Mouse (Mus musculus): ENCODE results near the gene Abcc5. TPM values are rescaled to one million over a fixed set of nuclear protein-coding genes. Genes with fewer than 3 reads are reported as not detected.

Abcc5 gene
- polyA plus RNA-seq, 1 experiment = 244 TPM

- peaks cover 15% of the 10 kb centered on the region for H3K36me3 ChIP-seq (ENCODE audit: control insufficient read depth, insufficient read depth, low read length)
- H3K27ac ChIP-seq (ENCODE audit: control insufficient read depth, insufficient read depth, low read length) = no peak overlapping the region
- TF ChIP-seq POLR2A (IDR thresholded peaks at IDR 0.05; ENCODE audit: control insufficient read depth, extremely low read depth, insufficient read depth, low read length, poor library complexity) = no peak
- no peak for TF ChIP-seq CTCF (IDR thresholded peaks at IDR 0.05; ENCODE audit: borderline replicate concordance, control insufficient read depth, extremely low read depth, insufficient read depth, low read length, poor library complexity)
- peaks cover 10% of the 10 kb centered on the region for H3K4me1 ChIP-seq (replicated peaks; ENCODE audit: control insufficient read depth, insufficient read depth, low read length)
- H3K4me3 ChIP-seq (ENCODE audit: control insufficient read depth, insufficient read depth, low read length) = no peak overlapping the region
- no peak for DNase-seq
- 94% methylated on average over 2 of the region's 2 CpGs for WGBS
- no peaks in the 10 kb centered on the region for H3K27me3 ChIP-seq (ENCODE audit: control insufficient read depth, insufficient read depth, low read length)
These were observed 126.1 kb downstream of the Abcc5 start for GRCm38 (mm10) chr16:20300076-20300475.

Other genes starting within 250 kb of the Abcc5 start
- gene Map6d1, start 185.0 kb downstream of the Abcc5 start, polyA plus RNA-seq (2012; rRNA removed) = 0.11 and 0.13 TPM in 2 replicates
- gene Parl, start 124.0 kb downstream of the Abcc5 start, polyA plus RNA-seq (2012; rRNA removed) = 46.3 and 48.4 TPM in 2 replicates
- 0.37 and 0.40 TPM in 2 replicates for gene Cyp2ab1, start 101.0 kb downstream of the Abcc5 start, polyA plus RNA-seq (2012; rRNA removed)
- gene Eif2b5, start 72.4 kb upstream of the Abcc5 start, polyA plus RNA-seq (2012; rRNA removed) = 40.7 and 44.7 TPM in 2 replicates
- gene Dvl3, start 90.6 kb upstream of the Abcc5 start, polyA plus RNA-seq (2012; rRNA removed) = 42.7 and 49.5 TPM in 2 replicates
- 512 and 578 TPM in 2 replicates for gene Ap2m1, start 109.1 kb upstream of the Abcc5 start, polyA plus RNA-seq (2012; rRNA removed)
- gene Abcf3, start 122.2 kb upstream of the Abcc5 start, polyA plus RNA-seq (2012; rRNA removed) = 60.9 and 70.8 TPM in 2 replicates
- gene Vwa5b2, start 163.1 kb upstream of the Abcc5 start, polyA plus RNA-seq (2012; rRNA removed) = 0.03 and 0.15 TPM in 2 replicates
- gene Eef1akmt4, start 185.2 kb upstream of the Abcc5 start, polyA plus RNA-seq (2012; rRNA removed) = 21.3 and 24.0 TPM in 2 replicates
- not detected in 2 replicates for gene Gm49333, start 185.2 kb upstream of the Abcc5 start, polyA plus RNA-seq (2012; rRNA removed)
- gene Alg3, start 185.3 kb upstream of the Abcc5 start, polyA plus RNA-seq (2012; rRNA removed) = 35.0 and 35.4 TPM in 2 replicates
- gene Camk2n2, start 194.9 kb upstream of the Abcc5 start, polyA plus RNA-seq (2012; rRNA removed) = 3.5 TPM in 2 replicates
- gene Ece2, start 203.4 kb upstream of the Abcc5 start, polyA plus RNA-seq (2012; rRNA removed) = 0.32 and 0.42 TPM in 2 replicates
- 101 and 104 TPM in 2 replicates for gene Psmd2, start 225.3 kb upstream of the Abcc5 start, polyA plus RNA-seq (2012; rRNA removed)
- gene Eif4g1, start 241.9 kb upstream of the Abcc5 start, polyA plus RNA-seq (2012; rRNA removed) = 618 and 639 TPM in 2 replicates